Mouse (Mus musculus) kidney, postnatal 36 days (tissue): ENCODE data around the gene Ptprm.

ENCODE experiments used
- DNase-seq, 2 experiments: peaks; one replicate each; pipeline ENCODE4 v3.0.0; 2021 to 2022; ENCODE audit warnings: mixed read lengths in 2 of 2

Ptprm gene

DNA sequence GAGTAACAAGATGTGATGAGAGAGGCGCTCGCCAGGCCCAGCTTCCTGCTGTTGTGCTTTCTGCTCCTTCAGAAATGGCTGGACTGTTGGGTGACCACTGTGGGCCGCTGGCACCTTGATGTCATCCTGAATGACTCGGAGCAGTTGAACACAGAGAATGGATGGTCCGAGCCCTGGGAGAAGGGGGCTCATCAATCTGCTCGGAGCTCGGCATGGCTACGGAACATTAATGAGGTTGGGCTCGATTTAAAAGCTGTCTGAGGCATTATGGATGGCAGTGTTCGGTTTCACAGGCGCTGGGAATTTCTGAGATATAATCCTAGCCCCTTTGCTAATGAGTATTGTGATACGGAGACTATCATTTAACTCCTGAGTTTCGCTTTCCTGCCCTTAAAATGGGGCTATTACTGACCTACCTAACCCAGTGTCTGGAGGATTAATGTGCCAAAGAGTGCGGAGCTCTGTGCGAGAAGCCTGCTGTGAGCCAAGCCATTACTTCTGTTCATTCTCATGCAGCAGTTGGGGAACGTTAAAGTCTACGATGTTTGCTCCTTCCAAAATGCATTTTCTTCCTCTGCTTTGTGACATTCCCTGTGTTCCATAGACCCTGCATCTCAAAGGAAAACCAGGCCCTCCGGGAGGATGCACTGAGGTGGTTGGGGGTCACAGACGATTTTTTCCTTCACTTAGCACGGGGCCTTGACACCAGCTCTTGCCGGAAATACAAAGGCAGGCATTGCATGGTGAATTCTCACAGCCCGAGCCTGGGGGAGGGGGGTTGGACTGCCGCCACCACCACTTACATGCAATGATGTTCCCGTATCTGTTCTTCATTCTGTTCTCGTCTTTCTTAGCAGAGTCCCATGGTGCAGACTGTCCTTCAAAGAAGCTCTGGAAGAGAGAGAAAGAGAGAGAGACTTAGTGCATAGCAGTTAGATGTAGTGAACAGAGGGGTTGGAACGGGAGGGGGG lies 592.6 kb downstream of the Ptprm start:
- no peak for DNase-seq

DNA sequence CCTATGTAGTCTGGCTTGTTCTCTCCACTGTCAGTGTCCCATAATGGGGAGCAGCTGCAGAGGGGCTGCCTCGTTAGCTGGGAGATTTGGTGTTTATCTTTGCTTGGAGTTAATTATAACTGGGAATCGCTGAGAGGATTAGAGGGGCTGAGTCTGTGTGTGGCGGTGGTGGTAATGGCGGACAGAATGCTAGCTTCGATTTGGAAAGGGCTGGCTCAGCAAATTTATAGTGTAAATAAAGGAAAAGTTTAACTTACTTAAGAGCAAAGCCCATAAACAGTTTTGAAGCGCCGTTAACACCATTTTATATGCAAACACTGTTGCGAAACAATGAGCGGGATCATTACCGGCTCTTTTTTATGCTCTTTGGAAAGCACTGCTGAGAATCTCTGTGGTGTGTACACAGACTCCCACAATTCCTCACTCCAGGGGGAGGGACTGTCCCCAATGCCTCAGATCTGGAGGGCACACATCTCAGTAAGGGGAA lies 597.2 kb downstream of the Ptprm start:
- no peak for DNase-seq

DNA sequence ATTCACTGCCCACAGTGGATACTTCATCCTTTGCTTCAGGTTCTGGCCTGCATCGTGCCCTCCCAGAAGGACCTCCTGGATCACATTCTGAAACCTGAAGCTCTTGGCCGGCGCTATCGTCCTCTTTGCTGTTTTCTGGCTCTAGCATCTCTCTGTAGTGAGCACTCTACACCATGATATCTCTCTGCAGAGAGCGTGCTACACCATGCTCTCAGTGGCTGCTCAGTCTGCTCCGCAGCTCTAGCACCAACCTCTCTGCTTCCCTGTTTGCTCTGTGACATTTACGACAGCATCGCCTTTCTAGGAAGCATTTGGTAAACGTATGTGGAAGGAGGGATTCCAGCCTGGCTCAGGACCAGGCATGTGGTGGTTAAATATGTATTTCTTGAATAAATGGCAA lies 597.8 kb downstream of the Ptprm start:
- no peak for DNase-seq

GRCm38 (mm10) chr17:66755191-66755654 lies 599.0 kb downstream of the Ptprm start:
- DNase-seq, result peak; percentile 30 to 66

GRCm38 (mm10) chr17:66754208-66754865 lies 599.9 kb downstream of the Ptprm start:
- DNase-seq, result no peak

- no peak for DNase-seq
Measured at GRCm38 (mm10) chr17:66751746-66752145, 602.5 kb downstream of the Ptprm start.

GRCm38 (mm10) chr17:66750481-66751206 lies 603.6 kb downstream of the Ptprm start:
- DNase-seq, result no peak

DNA sequence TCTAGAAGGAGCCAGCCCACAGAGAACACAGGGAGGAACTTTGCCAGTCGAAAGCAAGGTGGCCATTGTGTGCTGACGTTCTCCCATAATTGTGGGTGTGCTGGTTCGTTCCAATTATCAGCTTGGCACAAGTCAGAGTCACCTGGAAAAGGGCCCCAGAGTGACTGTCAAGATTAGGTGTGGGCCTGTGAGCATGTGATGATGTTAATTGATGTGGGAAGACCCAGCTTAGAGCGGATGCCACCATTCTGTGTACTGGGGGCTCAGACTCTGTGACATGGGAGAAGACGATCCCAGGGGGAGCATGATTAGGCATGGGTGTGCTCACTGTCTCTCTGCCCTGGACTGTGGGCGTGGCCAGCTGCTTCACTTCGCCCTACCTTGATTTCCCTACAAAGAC lies 604.3 kb downstream of the Ptprm start:
- DNase-seq, result no peak

- DNase-seq, result no peak
Measured at GRCm38 (mm10) chr17:66746506-66746905, 607.8 kb downstream of the Ptprm start.

- DNase-seq, result no peak
Measured at GRCm38 (mm10) chr17:66743321-66743720, 610.9 kb downstream of the Ptprm start.

- no peak for DNase-seq
Measured at GRCm38 (mm10) chr17:66738779-66739345, 615.4 kb downstream of the Ptprm start.

DNA sequence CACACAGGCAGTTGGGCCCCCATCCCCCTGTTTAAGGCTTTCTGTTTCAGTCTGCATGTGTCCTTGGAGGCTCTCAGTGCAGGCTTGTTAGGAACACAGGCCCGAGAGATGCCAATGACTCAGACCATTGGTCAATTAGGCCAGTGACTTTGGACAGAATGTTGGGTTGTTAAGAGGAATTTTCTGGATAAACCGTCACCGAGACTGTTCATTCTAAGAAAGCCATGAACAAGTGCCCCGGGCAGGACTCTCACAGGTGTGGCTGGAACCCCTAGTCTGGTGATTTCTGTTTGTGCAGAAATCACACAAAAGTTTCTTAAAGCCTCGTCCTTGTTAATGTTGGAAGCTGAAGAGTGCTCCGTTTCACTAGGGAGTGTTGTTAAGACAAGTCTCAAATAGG lies 615.9 kb downstream of the Ptprm start:
- DNase-seq, result no peak

DNA sequence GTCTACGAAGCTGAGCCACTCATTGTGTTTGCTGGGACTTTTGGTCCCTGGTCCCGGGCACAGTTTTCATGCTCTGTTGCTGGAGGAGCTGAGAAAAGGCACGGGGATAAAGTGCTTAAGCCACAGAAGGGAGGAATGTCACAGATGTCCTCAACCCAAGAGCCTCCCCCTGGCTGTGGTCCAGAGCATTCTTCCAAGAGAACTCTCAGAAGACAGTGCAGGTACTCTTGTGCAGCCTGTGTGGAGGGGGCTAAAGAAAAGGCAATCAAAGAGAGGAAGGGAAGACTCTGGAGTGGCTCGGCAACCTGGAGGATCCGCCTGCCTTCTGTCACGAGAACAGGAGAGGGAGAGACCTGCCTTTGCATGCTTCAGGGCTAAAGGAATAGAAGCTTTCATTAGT lies 617.8 kb downstream of the Ptprm start:
- DNase-seq, result peak; percentile 15 to 31

DNA sequence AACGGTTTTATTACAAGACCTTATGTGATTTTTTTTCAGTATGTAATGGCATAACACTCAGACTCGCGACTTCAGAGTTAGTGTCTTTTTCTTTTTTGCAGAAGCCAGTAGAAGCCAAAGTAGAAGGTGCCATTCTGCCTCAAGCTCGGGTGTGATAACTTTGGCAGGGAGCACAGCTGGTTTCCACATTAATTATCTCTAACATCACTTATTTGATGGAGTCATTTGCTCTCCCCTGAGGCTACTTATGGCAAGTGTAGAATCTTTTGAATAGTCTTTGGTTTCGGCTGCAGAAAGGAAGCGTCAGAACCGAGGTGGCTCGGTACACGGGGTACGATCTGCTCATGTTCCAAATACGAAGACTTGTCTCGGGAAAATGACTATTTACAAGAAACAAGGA lies 620.7 kb downstream of the Ptprm start:
- no peak for DNase-seq

- no peak for DNase-seq
Measured at GRCm38 (mm10) chr17:66729979-66730378, 624.3 kb downstream of the Ptprm start.

DNA sequence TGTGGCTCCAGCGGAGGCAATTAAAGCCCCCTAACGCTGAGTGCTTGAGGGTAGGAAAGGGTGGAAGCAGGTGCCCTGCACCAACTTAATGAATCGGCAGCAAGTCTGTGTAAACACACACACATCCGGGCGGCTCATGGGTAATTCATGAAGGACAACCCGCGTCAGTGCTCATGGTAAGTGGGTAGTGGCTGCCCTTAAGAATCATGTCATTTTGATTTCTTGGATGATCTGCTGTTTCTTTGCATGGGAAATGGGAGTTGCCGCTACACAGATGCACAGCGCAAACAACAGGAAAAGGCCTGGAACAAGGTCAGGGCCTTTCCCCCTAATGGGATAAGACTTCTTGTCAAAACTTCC lies 633.3 kb downstream of the Ptprm start:
- DNase-seq, result peak; percentile 29 to 31

GRCm38 (mm10) chr17:66720200-66720991 lies 633.9 kb downstream of the Ptprm start:
- no peak for DNase-seq

DNA sequence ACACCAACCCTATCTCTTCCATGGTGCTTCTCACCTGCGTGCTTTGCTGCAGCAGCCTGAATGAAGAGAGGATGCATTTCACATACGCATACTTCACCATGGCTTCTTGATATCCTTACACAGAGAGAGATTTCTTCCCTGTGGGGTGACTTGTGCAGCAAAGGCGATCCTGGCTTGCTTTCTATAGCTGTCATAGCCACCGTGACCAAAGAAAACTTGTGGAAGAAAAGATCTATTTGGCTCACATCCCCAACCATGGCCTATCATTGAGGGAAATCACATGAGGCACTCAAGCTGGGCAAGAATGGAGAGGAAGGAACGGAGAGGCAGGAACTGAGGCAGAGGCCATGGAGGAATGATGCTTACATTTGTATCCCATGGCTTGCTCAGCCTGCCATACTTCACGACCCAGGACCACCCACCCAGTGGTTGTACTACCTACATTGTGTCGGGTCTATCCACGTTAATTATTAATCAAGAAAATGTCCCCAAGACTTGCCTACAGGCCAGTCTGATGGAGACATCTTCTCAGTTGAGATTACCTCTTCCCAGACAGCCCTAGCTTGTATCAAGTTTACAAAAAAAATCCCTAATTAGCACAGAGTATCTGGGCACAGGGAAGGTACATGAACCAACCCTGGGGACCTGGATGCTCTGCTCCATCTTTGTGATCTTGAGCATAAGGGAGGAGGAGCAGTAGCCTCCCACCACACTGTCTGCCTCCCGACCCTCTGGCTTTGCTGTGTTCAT lies 641.6 kb downstream of the Ptprm start:
- no peak for DNase-seq

GRCm38 (mm10) chr17:66711221-66712016 lies 642.8 kb downstream of the Ptprm start:
- DNase-seq, result no peak

GRCm38 (mm10) chr17:66710568-66710967 lies 643.7 kb downstream of the Ptprm start:
- DNase-seq, result no peak
